Mouse (Mus musculus): Measurements from ENCODE around the gene Dnah8.

- TF ChIP-seq CTCF (IDR thresholded peaks at IDR 0.05; ENCODE audit: insufficient read depth, low read depth, low read length) (no peak), POLR2A (IDR thresholded peaks at IDR 0.05; ENCODE audit: insufficient read depth, low read depth, low read length) (no peak)
Measured at GRCm38 (mm10) chr17:30737797-30738196, 113.6 kb downstream of the Dnah8 start.
